Mouse (Mus musculus) layer of hippocampus, adult 18-20 months (tissue): ENCODE data around the gene Tmem199. TPM values are rescaled to one million over a fixed set of nuclear protein-coding genes. Genes with fewer than 3 reads are reported as not detected.

Source experiments
- DNase-seq, 2 experiments: peaks; one replicate each; pipeline ENCODE4 v3.0.0; 2022; ENCODE audit warnings: low spot score in 2 of 2
- total RNA-seq, 2 experiments: library from RNA; stranded (reverse); gene quantifications; 2 replicates each; pipeline ENCODE4 v1.2.3; 2021

Gene Tmem199
- total RNA-seq, 2 experiments from 2014 or later = 44.8 to 47.1 TPM

DNA sequence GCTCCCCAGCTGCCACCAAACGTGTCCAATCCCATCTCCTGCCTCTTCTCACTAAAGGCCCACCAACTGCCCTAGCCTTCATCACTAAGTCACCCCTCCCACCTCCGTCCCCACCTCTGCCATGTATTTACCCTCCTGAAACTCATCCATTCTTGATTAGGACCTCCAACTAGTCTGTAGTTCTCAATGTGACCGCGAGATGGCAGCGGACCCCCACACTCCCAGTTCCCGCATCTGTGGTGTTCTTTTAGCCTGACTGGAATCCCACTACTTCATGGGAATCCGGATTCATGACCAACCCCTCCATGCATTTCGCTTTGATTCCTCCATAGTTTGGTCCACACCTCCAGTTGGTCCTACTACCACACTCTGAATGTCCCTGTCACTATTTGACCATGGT is 23.8 kb downstream of the Tmem199 start:
- DNase-seq = peak; percentile 76 to 90

DNA sequence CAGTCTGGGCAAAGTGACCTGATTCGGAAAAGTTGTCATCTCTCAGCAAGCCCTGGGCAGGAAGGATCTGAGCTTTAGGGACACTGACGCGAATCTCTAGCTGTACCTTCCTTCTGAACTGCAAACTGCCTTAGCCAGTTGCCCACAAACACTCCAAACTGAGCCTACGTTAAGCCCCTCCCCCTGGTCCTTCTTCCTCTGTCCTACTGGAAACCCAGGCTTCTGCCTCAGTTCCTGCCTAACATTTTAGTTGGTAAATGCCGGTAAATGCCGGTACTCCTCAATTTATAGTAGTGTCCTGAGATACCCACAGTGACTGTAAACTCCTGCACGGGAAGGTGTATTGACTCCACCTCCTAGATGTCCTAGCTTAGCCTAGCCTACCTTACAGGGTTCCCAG is 28.3 kb downstream of the Tmem199 start:
- no peak for DNase-seq

DNA sequence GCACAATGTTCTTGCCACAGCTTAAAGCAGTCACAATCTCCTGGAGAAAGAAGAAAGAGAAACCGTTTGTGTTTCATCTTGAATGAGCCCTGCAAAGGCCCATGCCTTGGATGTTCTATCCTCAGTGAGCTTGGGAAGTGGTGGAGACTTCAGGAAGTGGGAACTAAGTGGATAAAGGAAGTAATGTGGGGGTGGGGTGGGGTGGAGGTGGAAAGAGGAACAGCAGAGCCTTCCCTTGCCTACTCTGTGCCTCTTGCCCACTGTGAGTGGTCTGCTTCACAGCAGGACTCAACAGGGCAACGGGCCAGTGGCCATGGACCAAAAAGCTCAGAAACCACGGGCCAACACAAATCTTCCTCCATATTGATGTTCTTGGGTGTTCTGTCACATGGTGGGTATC is 36.7 kb downstream of the Tmem199 start:
- DNase-seq = no peak

DNA sequence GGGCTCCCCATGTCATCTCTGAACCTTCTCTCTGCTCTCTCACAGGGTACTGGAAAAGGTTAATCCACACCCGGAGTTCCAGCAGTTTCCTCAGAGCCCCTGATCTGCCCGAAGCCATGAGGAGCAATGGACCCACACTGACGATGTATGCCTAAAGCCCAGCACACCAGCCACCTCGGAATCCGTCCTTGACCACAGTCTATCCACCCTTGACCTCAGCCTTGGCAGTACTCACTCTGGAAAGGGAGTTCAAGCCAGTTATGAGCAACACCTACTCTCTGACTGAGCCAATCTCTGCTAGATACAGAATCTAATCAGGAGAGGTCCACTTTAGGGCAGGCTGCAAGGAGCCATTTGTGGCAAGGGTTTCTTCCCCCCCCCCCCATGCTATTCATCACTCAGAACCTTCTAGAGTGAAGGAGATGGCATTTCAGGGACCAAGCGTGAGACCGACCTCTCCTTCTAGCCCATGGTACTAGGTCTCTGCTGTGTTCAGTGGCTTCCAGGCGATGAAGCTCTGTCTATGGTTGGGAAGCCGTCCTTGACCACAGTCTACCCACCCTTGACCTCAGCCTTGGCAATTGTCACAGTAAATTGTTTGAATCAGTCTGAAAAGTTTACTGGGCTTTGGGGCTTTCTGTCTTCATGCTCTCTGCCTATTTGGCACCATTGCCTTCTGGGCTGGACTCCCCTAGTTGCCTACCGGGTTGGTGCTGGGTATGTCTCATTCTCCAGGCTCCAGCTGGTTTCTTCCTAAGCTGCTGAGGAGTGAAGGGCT is 40.5 kb downstream of the Tmem199 start:
- DNase-seq = no peak

- no peak for DNase-seq
Measured at GRCm38 (mm10) chr11:78467932-78468331, 44.0 kb downstream of the Tmem199 start.

- DNase-seq = no peak
Measured at GRCm38 (mm10) chr11:78467515-78467914, 44.5 kb downstream of the Tmem199 start.

GRCm38 (mm10) chr11:78466242-78466912 is 45.6 kb downstream of the Tmem199 start:
- DNase-seq = no peak

- DNase-seq = peak; percentile 68 to 77
Measured at GRCm38 (mm10) chr11:78465568-78466180, 46.3 kb downstream of the Tmem199 start, which contains the start of gene Slc46a1. TSS of gene Slc46a1 (plus strand) at chr11:78465697.

- no peak for DNase-seq
Measured at GRCm38 (mm10) chr11:78465116-78465515, 46.9 kb downstream of the Tmem199 start.

DNA sequence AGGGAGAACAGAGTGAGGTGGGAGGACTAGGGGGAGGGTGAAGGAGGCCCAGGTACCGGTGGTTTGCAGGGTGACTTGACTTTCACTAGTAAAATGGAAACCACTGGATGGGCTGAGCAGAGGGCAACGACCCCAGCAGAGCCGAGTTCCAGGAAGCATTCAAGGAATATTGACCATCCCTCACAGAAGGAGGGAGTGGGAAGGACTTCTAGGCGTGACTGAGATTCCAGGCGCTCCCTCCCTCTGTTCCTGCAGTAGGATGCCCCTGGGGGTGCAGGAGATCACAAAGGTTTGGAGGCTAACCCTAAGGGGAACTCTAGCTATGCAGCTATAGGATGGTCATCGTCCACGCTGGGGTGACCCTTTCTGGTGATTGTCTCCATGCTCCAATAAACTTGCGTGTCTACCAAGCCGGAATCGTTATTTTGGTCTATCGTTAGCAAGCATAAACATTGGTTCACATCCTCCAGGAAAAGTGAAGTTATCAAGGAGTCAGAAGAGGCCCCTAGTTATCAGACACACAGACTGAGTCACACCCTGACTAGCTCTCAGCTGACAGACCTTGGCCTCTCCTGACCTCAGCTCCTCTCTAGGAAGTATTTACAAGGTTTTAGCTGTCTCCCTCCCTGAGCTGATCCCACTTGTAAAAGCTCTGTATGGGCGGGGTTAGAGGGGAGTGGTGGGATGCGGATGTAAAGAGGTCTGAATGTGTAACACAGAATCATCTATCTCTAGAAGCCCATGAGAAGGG is 48.5 kb downstream of the Tmem199 start:
- no peak for DNase-seq

- no peak for DNase-seq
Measured at GRCm38 (mm10) chr11:78462669-78463068, 49.3 kb downstream of the Tmem199 start.

- no peak for DNase-seq
Measured at GRCm38 (mm10) chr11:78461894-78462293, 50.1 kb downstream of the Tmem199 start.

DNA sequence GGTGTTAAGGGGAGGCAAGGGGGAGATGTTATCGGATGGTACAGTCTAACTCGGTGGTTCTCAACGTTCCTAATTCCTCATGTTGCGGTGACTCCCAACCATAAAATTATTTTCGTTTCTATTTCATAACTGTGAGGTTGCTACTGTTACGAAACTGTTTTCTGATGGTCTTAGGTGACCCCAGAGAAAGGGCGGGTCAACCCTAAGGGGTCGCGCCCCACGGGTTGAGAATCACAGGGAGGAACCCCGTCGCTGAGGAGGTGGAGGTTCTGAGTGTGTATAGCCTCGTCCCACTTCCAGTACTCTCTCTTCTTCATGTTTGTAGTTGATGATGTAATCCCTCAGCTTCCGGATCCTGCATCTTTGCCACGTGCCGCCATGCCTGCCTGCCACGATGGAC is 53.2 kb downstream of the Tmem199 start:
- DNase-seq = no peak

Other genes with a start within 250 kb of the Tmem199 start
- gene BC030499, start 221.3 kb downstream of the Tmem199 start, total RNA-seq = 1 to 10 TPM; 7.4 TPM
- 1 to 10 TPM; 5.7 to 7.1 TPM for gene Spag5, start 210.6 kb downstream of the Tmem199 start, total RNA-seq
- gene Aldoc, start 189.2 kb downstream of the Tmem199 start, total RNA-seq = 100 to 1,000 TPM; 856 to 892 TPM
- gene Pigs, start 183.8 kb downstream of the Tmem199 start, total RNA-seq = 10 to 100 TPM; 59.0 to 62.0 TPM
- gene Unc119, start 168.7 kb downstream of the Tmem199 start, total RNA-seq = 10 to 100 TPM; 33.0 to 33.5 TPM
- not detected for gene Foxn1, start 125.6 kb downstream of the Tmem199 start, total RNA-seq
- not detected for gene Slc13a2, start 90.0 kb downstream of the Tmem199 start, total RNA-seq
- gene Slc46a1, start 46.5 kb downstream of the Tmem199 start, total RNA-seq = 10 to 100 TPM; 10.9 to 11.7 TPM
- 10 to 100 TPM; 36.1 to 38.8 TPM for gene Sarm1, start 14.4 kb downstream of the Tmem199 start, total RNA-seq
- gene Vtn, start 13.1 kb downstream of the Tmem199 start, total RNA-seq = 10 to 100 TPM; 52.7 to 53.9 TPM
- gene Sebox, start 8.7 kb downstream of the Tmem199 start, total RNA-seq = 1 to 10 TPM; 5.3 to 5.7 TPM
- 100 to 1,000 TPM; 118 to 119 TPM for gene Poldip2, start within 50 bp of the Tmem199 start, total RNA-seq
- gene Tnfaip1, start 24.2 kb upstream of the Tmem199 start, total RNA-seq = 10 to 100 TPM; 29.1 to 29.8 TPM
- 10 to 100 TPM; 73.8 to 78.2 TPM for gene Ift20, start 24.2 kb upstream of the Tmem199 start, total RNA-seq
- gene Tmem97, start 38.6 kb upstream of the Tmem199 start, total RNA-seq = 10 to 100 TPM; 11.7 to 14.6 TPM
- gene Nlk, start 185.2 kb upstream of the Tmem199 start, total RNA-seq = 10 to 100 TPM; 41.8 to 42.0 TPM
- 10 to 100 TPM; 19.2 to 19.7 TPM for gene Ccnq, start 239.6 kb upstream of the Tmem199 start, total RNA-seq